Mouse (Mus musculus) MEL-GATA-1-ER (cell line): Measurements from ENCODE around the gene Gpr107.

Experiments used
- DNase-seq: peaks from one replicate; pipeline ENCODE4 v3.0.0-alpha.2; 2012; ENCODE audit warnings: low read depth; ENCODE audit errors: extremely low read depth

The Gpr107 gene

DNA sequence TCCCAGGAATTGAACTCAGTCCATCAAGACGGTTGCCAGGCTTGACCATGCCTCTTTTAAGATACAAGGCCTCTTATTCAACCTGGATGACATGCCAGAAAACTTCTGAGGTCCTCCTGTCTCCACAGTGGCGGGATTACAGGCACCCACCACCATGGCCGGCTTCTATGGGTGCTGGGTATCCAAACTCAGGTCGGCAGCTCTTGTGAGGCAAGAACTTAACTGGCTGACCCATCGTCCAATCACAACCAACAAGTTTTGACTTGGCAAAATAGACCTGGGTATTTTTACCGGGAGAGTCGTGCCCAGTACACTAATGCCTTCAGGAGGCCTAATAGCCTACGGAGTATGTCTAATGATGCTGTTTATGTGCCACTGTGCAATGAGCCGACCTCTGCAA lies 26.1 kb upstream of the Gpr107 start:
- no peak for DNase-seq

DNA sequence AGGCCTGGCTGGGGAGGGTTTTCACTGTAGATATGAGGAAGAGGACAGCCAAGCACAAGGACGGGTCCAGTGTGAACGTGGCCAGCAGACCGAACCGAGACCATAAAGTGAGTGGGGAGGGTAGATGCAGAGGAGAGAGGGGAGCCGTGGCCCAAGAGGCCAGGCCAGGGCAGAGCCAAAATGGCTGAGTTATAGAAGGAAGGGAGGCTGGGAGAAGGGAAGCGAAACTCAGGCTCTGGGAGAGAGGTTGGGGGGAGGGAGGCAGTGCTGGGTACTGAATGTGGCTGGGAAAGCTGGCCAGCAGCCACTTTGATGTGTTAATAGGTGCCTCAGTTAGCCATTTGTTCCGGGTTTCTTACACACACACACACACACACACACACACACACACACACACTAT lies 24.9 kb upstream of the Gpr107 start:
- DNase-seq = no peak

DNA sequence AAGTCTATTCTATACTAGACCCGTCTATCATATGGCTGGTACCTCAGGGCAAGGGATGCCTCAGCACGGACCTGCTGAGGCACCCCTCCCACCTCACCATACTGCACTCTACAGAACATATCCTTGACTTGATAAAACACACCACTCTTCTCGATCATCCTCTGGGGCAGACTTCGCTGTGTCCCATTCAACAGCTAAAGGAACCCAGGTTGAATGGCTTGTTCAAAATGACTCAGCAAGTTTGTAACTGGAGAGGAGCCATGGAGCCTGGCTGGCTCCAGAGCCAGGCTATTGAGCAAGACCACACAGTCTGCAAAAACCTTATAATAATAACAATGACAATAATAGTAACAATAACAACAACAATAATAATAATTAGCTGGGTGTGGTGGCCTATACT lies 24.2 kb upstream of the Gpr107 start:
- no peak for DNase-seq

DNA sequence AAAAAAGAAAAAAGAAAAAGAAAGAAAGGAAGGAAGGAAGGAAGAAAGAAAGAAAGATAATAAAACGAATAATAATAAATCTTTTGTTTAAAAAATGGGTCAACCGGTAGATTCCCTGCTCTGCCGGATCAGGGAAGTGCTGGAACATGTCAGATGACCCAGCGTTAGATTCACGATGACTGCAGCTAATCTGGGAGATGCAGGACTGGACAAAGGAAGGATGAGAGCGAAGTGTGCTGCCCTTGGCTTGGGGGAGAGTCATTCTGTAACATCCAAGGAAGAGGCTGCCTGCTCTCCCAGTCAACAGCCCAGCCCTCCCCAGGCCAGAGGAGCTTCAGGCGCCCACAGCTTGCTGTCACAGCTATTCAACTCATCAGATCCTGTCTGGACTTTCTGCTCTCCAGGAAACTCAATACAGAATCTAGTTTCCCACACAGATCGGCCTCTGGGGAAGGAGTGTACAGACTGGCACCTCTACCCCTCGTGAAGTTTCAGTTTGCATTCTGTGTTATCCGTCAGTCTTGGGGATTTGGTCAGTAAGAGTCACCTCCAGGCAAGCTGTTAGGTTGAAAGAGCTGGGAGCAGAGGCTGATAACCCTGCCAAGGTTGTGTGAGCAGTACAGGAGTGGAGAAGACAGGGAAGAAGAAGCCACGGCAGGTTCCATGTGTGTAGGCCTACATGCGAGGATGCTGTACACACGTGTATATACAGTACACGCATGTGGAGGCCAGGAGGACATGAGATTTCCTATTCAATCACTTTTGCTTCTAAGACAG lies 22.2 kb upstream of the Gpr107 start:
- no peak for DNase-seq

DNA sequence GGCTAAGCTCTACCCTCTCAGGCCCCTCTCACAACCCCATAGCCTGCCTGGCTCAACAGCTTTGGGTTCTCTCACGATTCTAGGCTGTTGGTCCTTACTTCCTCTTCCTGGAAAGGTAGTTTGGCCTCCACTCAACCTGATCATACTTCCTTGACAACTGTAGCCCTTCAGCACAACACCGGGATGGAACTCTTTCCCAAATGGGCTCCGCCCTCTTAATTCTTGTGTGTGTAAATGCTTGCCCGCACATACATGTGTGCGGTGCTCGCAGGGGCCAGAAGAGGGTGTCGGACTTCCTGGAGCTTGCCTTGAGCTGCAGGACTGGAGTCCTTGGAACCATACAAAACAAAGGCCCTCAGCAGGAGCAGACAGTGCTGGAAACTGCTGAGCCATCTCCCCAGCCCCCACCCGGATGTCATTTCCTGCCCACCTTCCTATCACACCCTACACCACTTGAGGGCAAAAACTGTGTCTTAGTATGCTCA lies 21.3 kb upstream of the Gpr107 start:
- no peak for DNase-seq

DNA sequence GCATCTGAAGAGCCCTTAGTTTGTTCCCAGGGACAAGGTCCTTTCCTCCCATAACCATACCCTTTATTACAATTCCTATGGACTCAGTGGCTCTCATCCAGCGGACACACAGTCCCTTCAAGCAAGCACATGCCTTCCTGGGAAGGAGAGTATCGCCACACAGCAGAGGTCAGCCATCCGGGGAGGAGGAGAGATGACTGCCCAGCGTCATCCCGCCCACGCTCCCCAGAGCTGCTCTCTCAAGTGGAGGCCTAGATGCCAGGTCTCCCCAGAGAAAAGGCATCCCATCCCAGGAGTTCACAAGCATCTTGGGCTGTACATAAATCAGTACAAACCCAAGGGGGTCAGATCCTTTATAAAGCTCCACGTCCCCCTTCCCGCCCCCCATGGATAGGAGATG lies 19.4 kb upstream of the Gpr107 start:
- no peak for DNase-seq

DNA sequence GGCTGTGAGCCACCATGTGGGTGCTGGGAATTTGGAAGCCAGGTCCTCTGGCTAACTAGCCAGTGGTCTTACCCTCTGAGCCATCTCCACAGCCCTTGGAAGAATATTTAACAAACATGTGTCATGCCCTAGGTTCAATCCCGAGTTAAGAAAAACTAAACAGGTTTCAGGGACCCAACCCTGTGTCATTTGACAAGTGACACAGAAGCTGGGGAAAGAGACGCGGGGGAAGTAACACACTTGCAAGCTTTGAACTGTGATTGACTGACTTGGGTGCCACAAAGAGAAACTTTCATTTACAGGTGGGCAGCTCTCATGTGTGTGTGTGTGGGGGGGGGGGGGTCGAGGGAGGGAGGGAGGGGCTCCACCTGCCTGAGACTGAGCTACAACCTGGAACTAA lies 18.1 kb upstream of the Gpr107 start:
- DNase-seq = no peak

DNA sequence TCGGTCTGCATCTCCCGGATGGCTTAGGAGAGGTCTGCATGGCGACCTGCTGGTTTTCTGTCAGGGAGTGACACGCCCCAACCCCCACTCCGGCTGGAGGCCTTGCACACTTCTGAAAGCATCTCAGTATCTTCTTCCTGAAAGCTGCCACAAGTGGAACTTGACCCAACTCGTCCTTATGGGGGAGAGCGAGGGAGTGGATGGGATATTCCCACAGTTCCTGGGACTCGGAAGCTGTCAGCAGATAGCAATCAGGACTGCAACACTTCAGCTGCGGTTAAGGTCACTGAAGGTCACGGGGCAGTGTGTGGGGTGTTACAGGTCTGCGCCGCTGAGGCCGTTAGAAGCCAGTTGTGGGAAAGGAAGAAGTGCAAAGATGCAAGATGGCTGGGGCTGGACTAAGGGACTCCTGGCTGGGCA lies 16.6 kb upstream of the Gpr107 start:
- DNase-seq = no peak

DNA sequence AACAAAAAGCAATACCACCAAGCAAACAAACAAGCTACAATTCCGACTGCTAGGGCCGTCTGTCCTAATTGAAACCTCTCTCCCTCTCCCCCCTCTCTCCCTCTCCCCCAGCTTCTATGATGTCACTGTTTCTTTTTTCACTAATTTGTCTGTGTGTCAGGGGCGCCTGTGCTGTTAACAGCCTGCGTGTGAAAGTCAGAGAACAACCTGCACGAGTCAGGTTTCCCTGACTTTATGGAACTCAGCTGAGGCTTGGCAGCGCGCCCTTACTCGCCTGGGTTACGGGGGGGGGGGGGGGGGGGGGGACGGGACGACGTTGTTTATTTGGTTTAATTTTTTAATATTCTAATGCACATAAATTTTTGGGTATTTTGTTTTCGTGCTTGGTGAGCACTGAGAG lies 15.8 kb upstream of the Gpr107 start:
- DNase-seq = no peak

DNA sequence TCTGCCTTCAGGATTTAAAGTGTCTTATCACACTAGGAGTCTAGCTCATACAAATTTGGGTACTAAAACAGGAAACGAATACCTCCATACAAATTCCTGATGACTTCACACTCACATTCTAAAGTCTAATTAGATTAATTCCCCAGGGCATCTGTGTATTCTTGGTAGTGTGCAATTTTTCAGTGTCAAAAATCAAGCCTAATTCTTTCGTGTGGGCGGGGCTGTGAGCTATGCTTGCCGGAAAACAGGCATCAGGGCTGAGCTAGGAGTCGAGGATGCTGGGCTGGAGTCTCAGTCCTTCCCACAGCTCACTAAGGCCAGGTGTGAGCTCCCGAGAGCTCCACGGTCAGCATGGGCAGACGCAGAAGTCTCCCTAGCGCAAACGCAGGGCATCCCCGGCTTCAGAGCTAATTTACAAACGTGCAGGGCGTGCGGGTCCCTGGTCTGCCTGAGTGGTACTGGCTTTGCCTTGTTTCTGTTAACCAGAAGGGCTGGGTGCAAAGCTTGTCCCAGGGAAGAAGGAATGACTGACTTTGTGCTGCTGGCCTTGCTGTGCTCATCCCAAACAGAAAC lies 15.0 kb upstream of the Gpr107 start:
- DNase-seq = no peak

DNA sequence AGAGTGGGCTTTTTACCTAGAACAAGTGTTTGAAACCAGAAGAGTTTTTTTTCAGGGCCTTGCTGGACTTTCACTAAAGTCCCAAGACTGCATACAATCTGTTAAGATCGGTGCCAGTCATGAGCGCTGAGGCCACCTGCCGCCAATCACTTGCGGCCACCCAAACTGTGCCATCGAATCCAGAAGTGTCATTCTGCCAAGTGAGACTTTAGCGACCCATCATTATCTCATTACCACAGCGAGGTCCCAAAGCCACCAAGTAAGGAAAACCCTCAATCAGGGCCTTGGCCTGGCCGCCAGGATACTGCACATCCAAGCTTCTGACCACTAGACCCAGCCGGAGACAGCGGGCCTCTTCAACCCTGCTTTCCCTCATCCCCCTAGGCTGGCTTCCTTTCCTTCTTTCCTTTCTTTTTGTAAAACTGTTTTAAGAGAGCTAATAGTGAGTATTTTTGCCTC lies 12.9 kb upstream of the Gpr107 start:
- DNase-seq = no peak

DNA sequence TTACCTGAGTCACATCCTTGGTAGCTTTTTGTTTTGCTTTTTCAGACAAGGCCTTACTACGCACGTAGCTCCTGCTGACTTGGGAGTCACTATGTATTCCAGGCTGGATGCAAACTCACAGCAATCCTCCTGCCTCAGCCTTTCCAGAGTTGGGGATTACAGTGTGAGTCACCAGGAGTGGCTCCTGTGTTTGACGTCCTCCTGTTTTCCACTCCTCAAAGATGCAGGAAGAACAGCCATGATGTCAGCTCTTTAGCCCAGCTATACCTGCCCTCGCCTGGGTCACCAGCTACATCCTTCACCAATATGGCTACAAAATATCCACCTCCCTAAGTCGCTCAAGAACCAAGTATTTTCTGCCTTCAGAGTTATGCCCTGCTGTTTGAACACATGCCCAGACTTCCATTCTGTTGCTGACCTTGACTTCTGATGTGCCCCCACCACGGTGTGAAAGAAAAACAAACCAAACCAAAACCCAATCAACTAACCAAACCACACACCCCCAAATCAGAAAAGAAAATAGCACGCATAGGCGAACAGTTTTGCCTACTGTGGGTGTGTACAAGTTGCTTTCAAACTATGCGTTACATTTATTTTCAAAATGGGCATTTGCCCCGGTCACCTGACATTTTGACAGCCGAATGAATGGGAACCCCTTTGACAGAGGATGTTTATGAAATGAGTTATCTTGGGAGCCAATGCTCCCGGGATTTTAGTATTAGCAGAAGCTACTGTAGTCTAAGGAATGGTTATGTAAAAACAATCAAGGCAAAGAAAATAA lies 11.9 kb upstream of the Gpr107 start:
- no peak for DNase-seq

DNA sequence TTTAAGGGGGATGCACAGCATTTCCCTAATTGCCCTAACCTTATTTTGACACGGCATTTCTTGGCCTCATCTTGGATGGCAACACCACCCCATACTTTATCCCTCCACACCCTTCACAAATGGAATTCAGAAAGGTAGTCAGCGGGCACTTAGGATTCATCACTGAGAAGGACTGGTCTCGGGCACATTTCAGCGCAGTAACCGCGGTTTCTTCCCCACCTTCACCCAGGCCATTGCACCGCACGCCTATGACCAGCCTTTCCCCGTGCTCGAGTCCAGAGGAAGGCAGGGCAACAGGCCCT lies 11.4 kb upstream of the Gpr107 start:
- no peak for DNase-seq

DNA sequence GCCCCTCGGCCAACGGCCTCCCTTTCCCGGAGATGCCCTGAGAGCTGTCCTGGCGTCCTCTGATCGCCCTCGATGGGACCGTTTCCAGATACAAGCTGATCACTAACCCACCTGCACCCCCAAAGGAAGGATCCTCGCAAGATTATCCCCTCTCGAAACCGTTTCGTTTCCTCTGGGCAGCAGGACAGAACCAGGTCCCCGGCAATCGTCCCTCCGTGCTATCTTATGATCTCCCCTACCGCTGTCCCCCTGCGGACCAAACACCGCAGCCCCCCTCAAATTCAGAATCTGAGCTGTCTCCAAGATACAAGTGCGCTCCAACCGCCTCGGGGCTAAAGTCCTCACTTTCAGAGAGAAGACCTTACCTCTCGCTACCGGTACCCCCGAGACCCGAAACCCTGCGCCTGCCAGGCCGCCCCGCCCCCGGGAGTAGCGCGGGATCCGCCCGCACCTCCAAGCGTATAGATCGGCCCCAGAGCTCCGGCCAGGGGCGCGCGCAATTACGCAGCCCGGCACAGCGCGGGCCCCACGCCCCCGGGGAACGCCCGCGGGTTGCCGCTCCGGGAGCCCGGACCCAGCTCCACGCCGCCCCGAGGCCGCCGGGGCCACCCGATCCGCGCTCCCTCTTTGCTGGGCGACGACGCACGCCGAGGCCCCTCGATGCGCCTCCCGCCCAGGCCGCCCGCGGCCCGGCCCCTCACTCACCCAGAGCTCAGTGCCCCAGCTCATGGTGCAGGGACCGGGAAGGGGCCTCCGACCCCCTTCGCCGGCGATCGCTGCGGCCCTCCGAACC lies 10.8 kb upstream of the Gpr107 start:
- no peak for DNase-seq

DNA sequence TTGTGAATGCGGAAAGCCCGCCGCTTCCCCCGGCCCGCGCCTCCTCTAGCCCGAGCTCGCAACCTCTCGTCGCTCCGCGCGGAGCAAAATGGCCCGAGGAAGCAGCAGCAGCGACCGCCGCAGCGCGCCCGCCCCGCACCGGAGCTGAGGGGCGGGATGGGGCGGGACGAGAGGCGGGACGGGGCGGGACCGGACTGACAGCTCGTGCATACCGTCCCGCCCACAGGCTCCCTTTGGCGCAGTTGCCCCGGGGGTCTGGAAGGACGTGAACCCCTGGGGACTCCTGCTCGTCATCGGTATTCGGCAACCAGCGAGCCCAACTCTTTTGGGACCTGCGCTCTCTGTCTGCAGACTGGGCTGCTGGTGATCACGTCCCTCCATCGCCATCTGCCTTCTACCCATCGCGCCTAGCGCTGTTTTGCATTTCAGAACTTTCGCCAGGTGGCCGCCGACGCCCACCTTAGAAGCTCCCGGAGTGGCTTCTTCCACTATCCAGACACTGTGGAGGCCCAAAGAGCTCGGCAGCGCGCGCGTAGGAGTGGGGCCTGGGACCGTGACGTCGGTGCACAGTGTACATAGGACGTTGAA lies 10.2 kb upstream of the Gpr107 start, which contains the start of gene Fnbp1:
TSS of gene Fnbp1 (minus strand) at position 142 of the 588 bp plus-strand sequence.
- DNase-seq = no peak

DNA sequence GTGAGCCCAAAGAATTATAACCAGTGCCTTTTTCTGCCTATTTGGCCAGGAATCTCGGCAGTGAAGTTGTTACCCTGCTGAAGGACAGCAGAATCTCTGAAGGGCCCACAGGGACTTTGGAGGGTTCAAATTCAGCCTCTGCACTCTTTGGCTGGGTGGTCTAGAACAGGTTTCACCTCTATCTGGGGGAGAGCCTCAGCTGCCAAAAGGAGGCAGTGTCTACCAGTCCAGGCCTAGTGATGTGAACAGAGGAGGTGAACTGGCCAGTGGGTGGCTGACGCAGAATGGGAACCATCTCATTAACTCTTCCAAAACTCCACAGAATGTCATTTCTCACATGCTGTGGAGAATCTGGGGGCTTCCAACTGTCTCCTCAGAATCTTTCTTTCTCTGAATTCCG lies 9.6 kb upstream of the Gpr107 start:
- no peak for DNase-seq

DNA sequence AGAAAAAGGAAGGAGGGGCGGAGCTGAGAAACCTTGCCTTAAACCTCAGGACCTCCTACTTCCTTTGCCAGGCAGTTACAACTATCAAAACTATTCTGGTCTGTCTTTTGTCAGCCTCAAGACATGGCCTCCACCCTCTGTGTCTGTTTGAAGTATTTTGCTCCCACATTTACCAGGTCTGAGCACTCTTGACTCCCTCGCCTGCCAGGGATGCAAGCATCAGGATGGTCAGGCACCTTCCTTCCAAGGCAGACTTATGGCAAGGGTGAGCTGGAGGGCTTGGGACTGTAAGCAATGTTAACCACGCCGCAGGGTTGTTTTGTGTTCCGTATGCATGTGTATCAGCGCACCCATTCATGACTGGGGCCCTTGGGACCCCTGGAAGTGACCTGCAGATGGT lies 8.8 kb upstream of the Gpr107 start:
- DNase-seq = no peak

DNA sequence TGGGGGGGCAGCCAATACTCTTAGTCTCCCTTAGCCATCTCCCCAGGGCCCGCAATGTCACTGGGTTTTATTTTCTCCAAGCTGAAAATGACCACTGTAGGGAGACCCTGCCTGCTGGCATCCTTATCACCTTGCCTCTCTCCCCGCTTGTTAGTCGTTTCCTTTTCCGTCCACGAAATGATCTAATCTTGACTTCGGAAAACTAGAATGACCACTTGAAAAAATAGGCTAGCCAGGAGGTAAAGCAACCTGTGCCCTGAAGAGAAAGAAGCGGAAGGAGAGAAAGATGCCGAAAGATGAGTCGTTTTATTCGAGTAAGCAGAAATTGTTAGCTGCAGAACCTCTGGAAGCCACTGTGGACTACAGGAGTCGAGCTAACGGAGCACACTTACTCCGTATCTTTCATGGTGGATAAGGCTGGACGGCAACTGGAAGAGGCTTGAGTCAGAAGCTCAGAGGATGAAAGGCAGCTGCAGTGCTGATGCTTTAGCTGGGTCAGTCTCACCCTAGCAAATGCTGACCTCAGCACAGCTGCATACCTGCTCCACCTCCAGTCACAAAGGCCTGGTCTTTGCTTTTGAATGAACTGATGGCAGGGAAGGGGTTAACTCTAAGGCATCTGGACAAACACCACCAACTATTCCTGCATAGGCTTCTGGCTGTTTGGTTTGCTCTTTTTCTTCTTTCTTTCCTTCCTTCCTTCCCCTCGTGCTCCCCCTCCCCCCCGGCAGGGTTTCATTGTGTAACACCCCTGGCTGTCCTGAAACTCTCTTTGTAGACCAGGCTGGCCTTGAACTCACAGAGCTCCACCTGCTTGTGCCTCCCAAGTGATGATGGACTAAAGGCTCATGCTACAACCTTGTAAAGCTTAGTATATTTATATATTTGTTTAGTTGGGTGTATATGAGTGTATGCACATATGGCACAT lies 8.1 kb upstream of the Gpr107 start:
- DNase-seq = no peak

DNA sequence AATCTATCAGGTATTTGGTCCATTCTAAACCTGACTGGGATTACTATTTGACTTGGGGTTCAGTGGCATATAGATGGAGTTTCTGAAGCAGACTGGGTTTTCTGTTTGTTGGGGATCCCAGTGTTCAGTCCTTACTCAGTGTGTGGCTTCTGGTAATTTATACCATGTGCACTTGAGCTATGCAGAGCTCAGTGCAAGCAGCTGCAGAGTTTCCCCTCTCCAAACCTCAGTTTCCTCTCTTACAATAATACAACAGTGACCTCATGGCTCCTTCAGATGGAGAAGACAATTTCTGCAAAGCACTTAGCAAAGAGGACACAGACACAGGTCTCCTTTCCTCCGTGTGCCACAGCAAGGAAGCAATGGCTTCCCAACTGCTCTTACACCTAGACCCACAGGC lies 7.2 kb upstream of the Gpr107 start:
- DNase-seq = no peak

DNA sequence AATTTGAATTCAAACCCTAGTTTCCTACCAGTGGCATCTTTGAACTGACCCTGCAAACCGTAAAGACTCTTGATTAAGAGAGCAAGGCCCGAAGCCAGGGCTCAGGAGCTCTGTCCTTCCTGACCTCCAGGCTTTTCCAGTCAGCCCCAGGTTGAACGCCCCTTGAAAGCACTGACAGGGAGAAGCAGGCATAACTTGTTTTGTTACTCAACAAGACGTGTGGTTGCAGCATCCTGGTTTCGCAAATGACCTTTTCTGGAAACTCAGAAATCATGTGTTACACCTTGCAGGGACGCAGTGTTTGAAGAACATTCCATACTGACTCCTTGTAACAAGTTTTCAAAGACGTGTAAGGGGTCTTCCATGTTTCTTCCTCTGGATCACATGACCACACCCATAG lies 5.1 kb upstream of the Gpr107 start:
- DNase-seq = no peak
